Mouse (Mus musculus): ENCODE measurements around the gene Rpl22. TPM values are rescaled to one million over a fixed set of nuclear protein-coding genes. Genes with fewer than 3 reads are reported as not detected.

Rpl22 gene
- total RNA-seq, 2 experiments from 2014 or later: 235 to 261 TPM

DNA sequence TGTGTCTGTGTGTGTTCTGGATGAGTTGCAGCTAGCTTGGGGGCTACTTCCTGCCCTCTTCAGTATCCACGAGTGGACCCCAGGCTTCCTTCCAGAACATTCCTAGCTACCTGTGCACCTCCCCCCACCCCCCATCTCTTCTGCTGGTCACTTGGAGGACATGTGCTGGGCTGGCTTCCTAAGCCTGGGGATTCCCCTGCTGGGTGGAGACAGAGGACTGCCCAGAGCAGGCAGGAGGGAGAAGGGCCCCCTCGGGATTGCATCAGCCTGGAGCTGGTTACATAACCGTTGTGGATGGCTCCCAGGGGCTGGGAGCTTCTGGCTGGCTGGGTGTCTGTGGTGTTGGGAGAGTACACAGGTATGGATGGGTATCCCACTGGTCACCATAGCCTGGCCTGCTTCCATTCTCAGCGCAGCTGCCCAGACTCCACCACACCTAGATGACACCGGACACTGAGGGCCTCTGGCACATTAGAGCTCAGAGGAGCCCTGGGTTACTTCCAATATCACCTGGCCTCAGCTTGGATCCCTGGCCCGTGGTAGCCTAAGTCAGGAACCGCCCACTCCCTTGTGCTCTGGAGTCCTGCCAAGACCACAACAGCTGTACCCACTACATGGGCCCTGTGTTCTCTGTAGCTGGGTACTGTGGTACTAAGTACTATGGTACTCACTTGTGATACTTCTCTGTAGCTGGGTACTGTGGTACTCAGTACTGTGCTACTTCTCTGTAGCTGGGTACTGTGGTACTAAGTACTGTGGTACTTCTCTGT is 19.8 kb downstream of the Rpl22 start:
- Histone ChIP-seq H3K4me3 (no peak overlapping the region), H3K27ac (no peak overlapping the region)
- peak; percentile 77 for DNase-seq
- intact Hi-C loops (cut with DNase I): no loop called here
- TF ChIP-seq CTCF (IDR thresholded peaks at IDR 0.05): no peak

DNA sequence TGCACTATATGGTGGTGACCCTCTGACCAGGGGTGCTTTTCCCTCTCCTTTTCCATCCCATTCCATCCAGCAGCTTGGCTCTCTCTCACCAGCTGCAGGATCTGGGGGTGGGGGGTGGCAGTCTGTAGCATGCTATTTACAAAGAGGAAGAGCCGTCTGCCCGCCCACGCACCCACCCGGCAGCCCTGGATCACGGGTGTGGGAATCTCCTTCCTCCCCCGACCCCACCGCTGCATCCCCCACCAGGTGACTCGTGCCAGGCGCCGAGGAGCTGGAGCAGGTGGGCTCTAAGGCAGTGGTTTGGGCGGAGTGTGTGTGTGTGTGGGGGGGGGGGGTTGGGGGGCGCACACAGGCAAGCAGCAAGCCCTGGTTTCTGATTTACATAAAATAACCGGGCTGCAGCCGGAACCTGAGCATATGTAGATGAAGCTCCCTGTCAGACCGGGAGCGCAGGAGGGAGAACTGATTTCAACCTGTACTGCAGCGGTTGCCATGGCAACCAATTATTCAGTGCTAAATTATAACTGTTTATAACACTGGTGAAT is 24.4 kb downstream of the Rpl22 start:
- no peak for DNase-seq
- H3K4me3 ChIP-seq: no peak overlapping the region
- H3K27ac ChIP-seq: no peak overlapping the region
- no peak for TF ChIP-seq CTCF (IDR thresholded peaks at IDR 0.05)
- intact Hi-C loops (cut with DNase I): no loop called here

GRCm38 (mm10) chr4:152350722-152351421 is 25.3 kb downstream of the Rpl22 start:
- no peak for TF ChIP-seq CTCF (IDR thresholded peaks at IDR 0.05)
- no peak for DNase-seq
- intact Hi-C loops (cut with DNase I): no loop called here
- no peak overlapping the region for H3K27ac ChIP-seq
- H3K4me3 ChIP-seq: no peak overlapping the region

- TF ChIP-seq CTCF (IDR thresholded peaks at IDR 0.05): no peak
- DNase-seq: no peak
- Histone ChIP-seq H3K4me3 (no peak overlapping the region), H3K27ac (no peak overlapping the region)
- intact Hi-C loops (cut with DNase I): no loop called here
Observed at GRCm38 (mm10) chr4:152351422-152352305, 26.1 kb downstream of the Rpl22 start.

DNA sequence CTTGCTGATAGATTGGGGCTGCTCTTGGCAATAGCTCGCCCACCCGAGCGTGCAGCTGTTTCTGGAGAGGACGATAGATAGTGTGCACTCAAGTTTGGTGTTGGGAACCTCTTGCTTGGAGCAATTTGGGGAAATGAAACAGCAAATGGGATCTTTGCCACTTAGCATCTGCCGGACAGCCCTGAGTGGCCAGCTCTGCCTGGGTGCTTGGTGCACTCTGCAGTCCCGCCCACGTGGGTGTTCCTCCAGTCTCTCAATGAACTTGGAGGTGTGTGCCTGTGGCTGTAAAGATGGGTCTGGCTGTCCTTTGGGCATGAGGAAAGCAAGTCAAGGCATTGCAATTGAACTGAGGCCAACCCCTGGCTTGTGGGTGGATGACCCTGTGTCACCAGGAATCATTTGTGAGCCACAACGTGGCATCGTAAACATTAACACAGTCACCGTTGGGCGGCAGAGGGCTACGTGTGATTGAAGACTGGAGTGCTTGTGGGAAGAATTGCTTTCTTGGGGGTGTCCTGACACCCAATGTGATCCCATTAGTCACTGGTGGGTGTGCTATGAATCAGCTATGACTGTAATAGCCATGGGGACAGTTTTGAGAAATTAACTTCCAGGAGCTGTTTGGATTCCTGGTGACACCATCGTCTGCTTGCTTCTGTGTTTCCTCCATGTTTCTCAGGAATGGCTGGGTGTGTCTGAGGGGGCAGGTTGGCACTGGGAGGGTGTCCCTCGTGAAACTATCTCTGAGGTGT is 28.5 kb downstream of the Rpl22 start:
- no peak overlapping the region for H3K27ac ChIP-seq
- no peak overlapping the region for H3K4me3 ChIP-seq
- no peak for TF ChIP-seq CTCF (IDR thresholded peaks at IDR 0.05)
- intact Hi-C loops (cut with DNase I): no loop called here
- DNase-seq: no peak

DNA sequence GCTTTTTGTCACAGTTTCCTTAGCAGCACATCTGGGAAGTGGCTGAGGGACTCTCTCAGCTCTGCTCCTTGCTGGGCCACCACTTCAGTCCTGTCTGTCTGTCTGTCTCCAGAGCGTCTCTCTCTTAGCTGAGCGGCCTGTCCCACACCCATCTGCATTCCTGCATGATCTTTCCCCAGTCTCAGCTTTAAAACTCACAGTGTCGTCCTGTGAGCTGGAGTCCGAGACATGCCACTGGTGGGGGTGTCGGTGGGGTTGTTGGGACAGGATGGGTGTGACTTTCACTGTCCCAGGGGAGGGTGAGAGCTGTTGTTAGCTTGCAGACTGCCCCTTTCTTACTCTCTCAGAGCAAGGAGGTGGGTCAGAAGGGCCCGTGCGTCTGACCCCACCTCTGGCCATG is 30.1 kb downstream of the Rpl22 start:
- H3K4me3 ChIP-seq: no peak overlapping the region
- no peak for TF ChIP-seq CTCF (IDR thresholded peaks at IDR 0.05)
- intact Hi-C loops (cut with DNase I): no loop called here
- no peak overlapping the region for H3K27ac ChIP-seq
- no peak for DNase-seq

- no peak for TF ChIP-seq CTCF (IDR thresholded peaks at IDR 0.05)
- H3K4me3 ChIP-seq: no peak overlapping the region
- H3K27ac ChIP-seq: no peak overlapping the region
- no peak for DNase-seq
- intact Hi-C loops (cut with DNase I): no loop called here
Observed at GRCm38 (mm10) chr4:152359700-152360099, 34.2 kb downstream of the Rpl22 start.

DNA sequence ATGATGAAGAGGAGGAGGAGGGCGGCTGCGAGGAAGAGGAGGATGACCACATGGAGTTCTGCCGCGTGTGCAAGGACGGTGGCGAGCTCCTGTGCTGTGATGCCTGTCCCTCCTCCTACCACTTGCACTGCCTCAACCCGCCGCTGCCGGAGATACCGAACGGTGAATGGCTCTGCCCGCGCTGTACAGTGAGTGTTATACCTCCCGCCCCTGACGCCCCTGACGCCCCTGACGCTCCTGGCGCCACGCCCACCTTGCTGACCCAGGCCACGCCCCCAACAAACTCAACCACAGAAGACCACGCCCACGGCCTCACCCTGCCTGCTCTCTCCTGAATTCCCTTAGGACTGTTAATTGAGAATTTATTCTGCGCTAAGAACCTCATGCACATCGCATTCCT is 35.3 kb downstream of the Rpl22 start:
- no peak for TF ChIP-seq CTCF (IDR thresholded peaks at IDR 0.05)
- Histone ChIP-seq H3K4me3 (no peak overlapping the region), H3K27ac (no peak overlapping the region)
- no peak for DNase-seq
- intact Hi-C loops (cut with DNase I): no loop called here

DNA sequence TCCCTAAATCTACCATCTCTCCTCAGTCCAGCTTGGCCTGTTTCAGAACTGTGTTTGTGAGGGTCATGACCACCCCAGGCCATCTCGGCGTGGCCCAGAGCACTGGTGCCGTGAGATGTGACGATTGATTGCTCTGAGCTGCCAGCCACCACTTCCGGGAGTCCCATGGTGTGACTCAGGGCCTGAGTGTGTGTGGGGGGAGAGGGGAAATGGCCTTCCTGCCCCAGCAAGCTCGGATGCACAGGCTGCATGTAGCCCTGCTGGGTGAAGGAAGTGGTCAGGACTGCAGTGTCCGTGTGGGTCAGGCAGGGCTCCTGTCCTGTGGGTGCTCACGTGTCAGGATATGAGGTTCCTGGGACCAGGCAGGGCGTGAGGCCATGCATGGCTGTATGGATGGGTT is 36.6 kb downstream of the Rpl22 start:
- intact Hi-C loops (cut with DNase I): no loop called here
- no peak for TF ChIP-seq CTCF (IDR thresholded peaks at IDR 0.05)
- Histone ChIP-seq H3K4me3 (no peak overlapping the region), H3K27ac (no peak overlapping the region)
- no peak for DNase-seq

- Histone ChIP-seq H3K27ac (no peak overlapping the region), H3K4me3 (no peak overlapping the region)
- no peak for DNase-seq
- intact Hi-C loops (cut with DNase I): no loop called here
- no peak for TF ChIP-seq CTCF (IDR thresholded peaks at IDR 0.05)
Observed at GRCm38 (mm10) chr4:152365228-152365627, 39.7 kb downstream of the Rpl22 start.

GRCm38 (mm10) chr4:152382528-152383252 is 57.1 kb downstream of the Rpl22 start:
- no peak for TF ChIP-seq CTCF (IDR thresholded peaks at IDR 0.05)
- no peak overlapping the region for H3K4me3 ChIP-seq
- DNase-seq: no peak
- intact Hi-C loops (cut with DNase I): no loop called here
- no peak overlapping the region for H3K27ac ChIP-seq

Other genes starting within 250 kb of the Rpl22 start
- 1 to 10 TPM in 1 of 2 experiments, under 1 TPM in 1; 0.38 to 2.0 TPM for gene Tnfrsf25, start 209.8 kb upstream of the Rpl22 start, total RNA-seq (2021)
- under 1 TPM; 0.13 to 0.45 TPM for gene Espn, start 173.4 kb upstream of the Rpl22 start, total RNA-seq (2021)
- not detected for gene Hes2, start 166.9 kb upstream of the Rpl22 start, total RNA-seq (2021)
- gene Acot7, start 147.6 kb upstream of the Rpl22 start, total RNA-seq (2021): 10 to 100 TPM; 12.7 to 22.8 TPM
- gene Gpr153, start 51.5 kb upstream of the Rpl22 start, total RNA-seq (2021): 1 to 10 TPM; 3.4 to 7.3 TPM
- gene Hes3, start 34.1 kb upstream of the Rpl22 start, total RNA-seq (2021): not detected
- gene Icmt, start 28.5 kb upstream of the Rpl22 start, total RNA-seq (2021): 10 to 100 TPM; 18.1 to 19.3 TPM
- gene Rnf207, start 6.7 kb upstream of the Rpl22 start, total RNA-seq (2021): not detected
- gene Chd5, start 12.9 kb downstream of the Rpl22 start, total RNA-seq (2021): under 1 TPM; 0.08 to 0.20 TPM
- gene Nphp4, start 151.0 kb downstream of the Rpl22 start, total RNA-seq (2021): under 1 TPM; 0.48 to 0.53 TPM
- 1 to 10 TPM in 1 of 2 experiments, under 1 TPM in 1; 0.51 to 1.6 TPM for gene Kcnab2, start 152.1 kb downstream of the Rpl22 start, total RNA-seq (2021)

Data from gastrocnemius, adult 2 months (tissue).